Comparison of ENCODE assay signal across 8 mouse cellular contexts in genomic region chr17:88274720-88275433, GRCm38 (mm10).
DNase-seq lines count a peak whose midpoint lies in the region; TF ChIP-seq lines count a peak whose summit lies in the region.

No protein-coding gene starts in this region.

- intact Hi-C loops in left cerebral cortex, postnatal 25 days (cut with DNase I), result no loop called here
- intact Hi-C loops in gastrocnemius, postnatal 14 days (cut with DNase I; ENCODE audit: low total_unique reads), result no loop called here

- peak; percentile 27 for DNase-seq in kidney, adult 9 months
- DNase-seq in kidney, postnatal 25 days, result no peak
- peak; percentile 29 for DNase-seq in CD4-positive helper T cell, adult 2 months (ENCODE audit: low read depth, low spot score)
- DNase-seq in brain, embryonic 14.5 days (ENCODE audit: low read depth), result peak; percentile 90
- peak; percentile 65 to 75 for DNase-seq in left cerebral cortex, postnatal 25 days (ENCODE audit: low spot score in 2 of 2)
- DNase-seq in ovary, postnatal 14 days (ENCODE audit: low spot score), result no peak
- DNase-seq in gastrocnemius, postnatal 14 days, result no peak
- DNase-seq in urinary bladder, postnatal 25 days (ENCODE audit: low spot score), result no peak

- no peak for TF ChIP-seq POLR2A in brain, embryonic 14.5 days (IDR thresholded peaks at IDR 0.05; ENCODE audit: borderline replicate concordance, extremely low read depth, insufficient read depth, insufficient read length, poor library complexity, severe bottlenecking)

- TF ChIP-seq CTCF in brain, embryonic 14.5 days (IDR thresholded peaks at IDR 0.05; ENCODE audit: borderline replicate concordance, extremely low read depth, insufficient read depth, insufficient read length), result no peak

Comparison
In these comparisons a context has a peak if more than half of its experiments do, and no peak if none do; other contexts are left out.
1. DNase-seq: peak in kidney, adult 9 months (single experiment), CD4-positive helper T cell, adult 2 months (single experiment), brain, embryonic 14.5 days (single experiment) and left cerebral cortex, postnatal 25 days (2 of 2); none in kidney, postnatal 25 days (0 of 2), ovary, postnatal 14 days (single experiment), gastrocnemius, postnatal 14 days (single experiment) and urinary bladder, postnatal 25 days (single experiment).